Mouse (Mus musculus) heart, postnatal 0 days (tissue): ENCODE data around the gene Cdca4. TPM values are rescaled to one million over a fixed set of nuclear protein-coding genes. Genes with fewer than 3 reads are reported as not detected.

Experiments
- ATAC-seq: fragments of 200-750 bp; cut with Nextera tagmentation; 2 replicates; pipeline ENCODE4 v1.8.0; 2017; ENCODE audit warnings: low read depth, moderate number of reproducible peaks, moderate library complexity; ENCODE audit not compliant: insufficient read depth
- DNase-seq: peaks from one replicate; pipeline ENCODE4 v3.0.0-alpha.2; 2016; ENCODE audit warnings: low spot score
- H3K27ac ChIP-seq: fragments of 300-500 bp; sonication (generic); 2 replicates; pipeline ENCODE4 v1.5.1; 2014; ENCODE audit warnings: low read depth, mild to moderate bottlenecking
- H3K27me3 ChIP-seq: fragments of 300-500 bp; sonication (generic); 2 replicates; pipeline ENCODE4 v1.6.1; 2014; ENCODE audit warnings: low read length, mixed read lengths; ENCODE audit not compliant: control insufficient read depth, insufficient read depth
- H3K36me3 ChIP-seq: fragments of 300-500 bp; sonication (generic); replicated peaks from 2 replicates; pipeline ENCODE4 v1.6.1; 2014; ENCODE audit warnings: low read length, mixed read lengths; ENCODE audit not compliant: control insufficient read depth, insufficient read depth
- H3K4me1 ChIP-seq: fragments of 300-500 bp; sonication (generic); 2 replicates; pipeline ENCODE4 v1.6.1; 2014; ENCODE audit warnings: antibody characterized with exemption; ENCODE audit not compliant: control insufficient read depth, insufficient read depth
- H3K4me2 ChIP-seq: fragments of 300-500 bp; sonication (generic); 2 replicates; pipeline ENCODE4 v1.6.1; 2014; ENCODE audit warnings: low read depth, mild to moderate bottlenecking, low read length, moderate library complexity
- H3K4me3 ChIP-seq: fragments of 300-500 bp; sonication (generic); 2 replicates; pipeline ENCODE4 v1.5.1; 2014; ENCODE audit warnings: low read depth, low read length
- H3K9ac ChIP-seq: fragments of 300-500 bp; sonication (generic); replicated peaks from 2 replicates; pipeline ENCODE4 v1.6.1; 2014; ENCODE audit warnings: low read depth, low read length, mixed read lengths
- H3K9me3 ChIP-seq: fragments of 300-500 bp; sonication (generic); replicated peaks from 2 replicates; pipeline ENCODE4 v1.6.1; 2016; ENCODE audit warnings: low read length; ENCODE audit not compliant: control insufficient read depth
- CTCF ChIP-seq: IDR thresholded peaks from 2 replicates; pipeline ENCODE4 v1.5.1; 2016; ENCODE audit warnings: antibody characterized with exemption, control low read depth, low read depth
- EP300 ChIP-seq: IDR thresholded peaks from 2 replicates; pipeline ENCODE4 v1.6.1; 2016; ENCODE audit warnings: antibody characterized with exemption, low read depth
- WGBS: fragments of 180-500 bp; shearing (Covaris S2); extraction: QIAGEN DNeasy Blood & Tissue Kit; methylation state at CpG from one replicate; pipeline ENCODE4 v1.1.7; 2014; 5-methylcytosine and 5-hydroxymethylcytosine counted together
- polyA plus RNA-seq: library from polyadenylated mRNA; unstranded; fragments of >200 nt; fragmentation: Nextera tagmentation; extraction: Ambion mirVana; gene quantifications from 2 replicates; pipeline ENCODE4 v1.2.1, GENCODE M21; 2015
- total RNA-seq: library from RNA; depleted of rRNA; stranded (reverse); fragments of >200 nt; gene quantifications from 2 replicates; pipeline ENCODE4 v1.2.3, GENCODE M21; 2014; ENCODE audit warnings: low replicate concordance

The Cdca4 gene
- total and polyA plus RNA-seq, 2 experiments from 2014 or later: 18.6 to 27.7 TPM

GRCm38 (mm10) chr12:112861911-112862321 is 32.7 kb upstream of the Cdca4 start:
- Histone ChIP-seq H3K27ac (no peak overlapping the region), H3K4me2 (no peak overlapping the region), H3K9me3 (no peaks in the 10 kb centered on the region), H3K4me1 (no peaks in the 10 kb centered on the region), H3K4me3 (no peak overlapping the region), H3K9ac (no peak overlapping the region), H3K36me3 (no peaks in the 10 kb centered on the region), H3K27me3 (no peaks in the 10 kb centered on the region)
- ATAC-seq (no peak), DNase-seq (no peak)
- TF ChIP-seq EP300: no peak
- TF ChIP-seq CTCF: no peak
- 63% methylated on average over 9 of the region's 9 CpGs for WGBS

DNA sequence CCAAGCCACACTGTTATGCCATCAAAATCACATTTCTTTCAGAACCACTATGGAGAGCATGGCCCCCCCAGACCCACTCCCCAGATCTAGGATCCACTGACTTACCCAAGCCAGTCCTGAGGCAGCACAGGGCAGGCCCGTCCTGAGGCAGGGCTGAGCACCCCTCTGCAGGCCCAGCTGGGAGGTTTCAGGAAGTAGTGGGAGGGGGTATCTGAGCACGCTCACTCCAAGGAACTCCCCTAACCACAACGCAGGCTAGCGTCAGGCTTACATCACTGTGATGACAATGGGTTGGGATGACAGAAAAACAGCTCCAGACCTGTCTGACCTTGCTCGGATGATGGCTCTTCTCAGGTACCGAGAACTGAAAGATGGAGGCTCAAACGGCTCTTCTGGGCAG is 31.5 kb upstream of the Cdca4 start:
- no peaks in the 10 kb centered on the region for H3K4me1 ChIP-seq
- H3K9me3 ChIP-seq: no peaks in the 10 kb centered on the region
- no peak overlapping the region; the same call in 1 of the 2 replicates for H3K27ac ChIP-seq
- H3K27me3 ChIP-seq: no peaks in the 10 kb centered on the region
- no peaks in the 10 kb centered on the region for H3K36me3 ChIP-seq
- TF ChIP-seq CTCF (no peak), EP300 (no peak)
- WGBS: 66% methylated on average over 7 of the region's 7 CpGs
- no peak for ATAC-seq
- no peak for DNase-seq
- peak overlapping the region; percentile 8; the same call in 1 of the 2 replicates for H3K4me3 ChIP-seq
- H3K4me2 ChIP-seq: peak overlapping the region; percentile 10; the same call in 1 of the 2 replicates
- H3K9ac ChIP-seq: no peak overlapping the region

GRCm38 (mm10) chr12:112859930-112860329 is 30.7 kb upstream of the Cdca4 start:
- no peaks in the 10 kb centered on the region for H3K36me3 ChIP-seq
- peak overlapping the region; percentile 10; the same call in 1 of the 2 replicates for H3K4me2 ChIP-seq
- 69% methylated on average over 8 of the region's 8 CpGs for WGBS
- no peak for DNase-seq
- no peak for ATAC-seq
- no peak overlapping the region for H3K9ac ChIP-seq
- no peak overlapping the region; the same call in 1 of the 2 replicates for H3K4me3 ChIP-seq
- H3K27me3 ChIP-seq: no peaks in the 10 kb centered on the region
- TF ChIP-seq EP300 (no peak), CTCF (no peak)
- no peaks in the 10 kb centered on the region for H3K9me3 ChIP-seq
- H3K4me1 ChIP-seq: no peaks in the 10 kb centered on the region
- no peak overlapping the region; the same call in 1 of the 2 replicates for H3K27ac ChIP-seq

DNA sequence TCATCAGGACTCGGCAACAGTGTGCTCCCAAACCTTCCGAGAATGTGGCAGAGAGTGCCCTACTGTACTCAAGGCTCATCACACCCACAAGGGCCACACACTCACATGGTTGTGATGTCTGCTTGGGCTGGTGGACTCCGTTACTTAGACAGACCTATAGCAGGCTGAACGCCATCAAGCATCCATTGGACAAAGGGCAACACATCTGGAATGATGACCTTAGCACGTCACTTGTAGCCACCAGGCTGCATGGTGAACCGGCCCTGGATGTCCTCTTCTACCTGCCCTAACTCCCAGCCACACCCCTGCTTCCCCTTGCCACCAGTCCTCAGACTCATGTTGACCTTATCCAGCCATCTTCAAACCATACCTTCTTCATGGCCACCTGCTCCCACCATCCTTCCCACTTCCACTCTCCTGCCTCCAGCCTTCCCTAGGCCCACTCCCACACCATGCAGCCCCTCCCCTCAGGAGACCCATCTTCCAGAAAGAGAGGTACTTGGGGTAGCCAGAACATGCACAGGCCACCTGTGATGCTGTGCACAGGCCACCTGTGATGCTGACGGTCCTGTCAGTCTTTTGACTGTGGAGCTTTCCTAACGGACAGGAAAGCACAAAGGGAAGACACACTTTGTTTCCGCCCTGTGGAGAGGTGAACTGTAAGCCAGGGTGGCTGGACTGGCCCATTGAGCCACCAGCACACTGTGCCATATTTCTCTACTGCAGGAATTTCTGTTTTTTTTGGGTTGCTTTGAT is 29.5 kb upstream of the Cdca4 start:
- no peaks in the 10 kb centered on the region for H3K4me1 ChIP-seq
- H3K9me3 ChIP-seq: no peaks in the 10 kb centered on the region
- WGBS: 87% methylated on average over 9 of the region's 9 CpGs
- H3K9ac ChIP-seq: no peak overlapping the region
- H3K27ac ChIP-seq: no peak overlapping the region
- DNase-seq (no peak), ATAC-seq (no peak)
- H3K4me2 ChIP-seq: peak overlapping the region; percentile 18; the same call in 1 of the 2 replicates
- H3K27me3 ChIP-seq: no peaks in the 10 kb centered on the region
- TF ChIP-seq EP300: no peak
- no peak for TF ChIP-seq CTCF
- H3K36me3 ChIP-seq: no peaks in the 10 kb centered on the region
- no peak overlapping the region for H3K4me3 ChIP-seq

DNA sequence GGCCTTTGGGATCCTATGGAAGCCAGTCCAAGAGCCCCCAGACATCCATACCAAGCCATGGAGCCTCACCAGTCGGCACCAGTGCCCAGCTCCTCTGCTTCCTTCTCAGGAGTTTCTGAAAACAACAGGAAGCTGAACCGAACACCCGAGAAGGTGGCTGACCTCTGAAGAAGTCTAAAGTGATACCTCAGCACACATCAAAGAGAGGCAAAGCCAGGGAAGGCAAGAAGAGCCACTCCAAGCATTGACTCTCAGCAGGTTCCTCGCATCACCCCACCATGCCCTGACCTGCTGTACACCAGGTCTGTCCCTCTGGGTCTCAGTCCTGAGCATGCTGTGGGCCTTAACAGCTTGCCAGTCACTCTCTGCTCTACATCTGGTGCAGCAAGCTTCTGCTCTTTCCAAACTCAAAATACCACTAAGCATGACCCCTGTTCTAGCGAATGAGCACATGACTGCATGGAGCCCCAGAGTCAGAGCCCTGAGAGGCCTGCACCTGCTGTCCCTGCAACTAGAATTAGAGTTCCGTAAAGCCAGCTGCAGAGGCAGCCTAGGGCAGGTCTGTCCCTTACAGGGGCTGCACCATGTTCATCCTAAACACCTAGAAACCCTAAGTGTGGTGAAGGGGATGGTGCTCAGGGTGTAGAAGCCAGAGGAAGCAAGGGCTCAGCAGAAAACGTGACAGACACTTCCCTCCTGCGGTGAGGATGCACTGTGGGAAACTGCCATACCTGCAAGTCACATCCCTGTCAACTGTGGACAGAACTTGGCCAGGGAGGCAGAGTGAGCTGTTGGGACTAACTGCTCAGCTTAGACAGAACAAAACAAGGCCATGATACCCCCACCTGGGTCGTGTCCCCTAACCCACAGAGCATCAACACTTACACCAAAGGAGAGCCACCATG is 28.1 kb upstream of the Cdca4 start:
- DNase-seq (no peak), ATAC-seq (no peak)
- no peak overlapping the region for H3K4me2 ChIP-seq
- H3K9ac ChIP-seq: no peak overlapping the region
- H3K36me3 ChIP-seq: no peaks in the 10 kb centered on the region
- H3K4me3 ChIP-seq: no peak overlapping the region
- TF ChIP-seq CTCF: no peak
- TF ChIP-seq EP300: no peak
- no peaks in the 10 kb centered on the region for H3K9me3 ChIP-seq
- peak overlapping the region; percentile 30; the same call in 1 of the 2 replicates for H3K27ac ChIP-seq
- no peaks in the 10 kb centered on the region for H3K27me3 ChIP-seq
- WGBS: 68% methylated on average over 9 of the region's 9 CpGs
- no peaks in the 10 kb centered on the region for H3K4me1 ChIP-seq
